Mouse (Mus musculus) ES-Bruce4 (cell line): Measurements from ENCODE around the gene Cybc1. TPM values are rescaled to one million over a fixed set of nuclear protein-coding genes. Genes with fewer than 3 reads are reported as not detected.
A peak's percentile ranks its signal among the peaks of the same experiment; 100 is the strongest.

ENCODE experiments used
- H3K27ac ChIP-seq: 2 replicates; pipeline ENCODE4 v1.5.1; 2012; ENCODE audit warnings: low read length, inconsistent platforms; ENCODE audit not compliant: insufficient read depth
- H3K27me3 ChIP-seq: 2 replicates; pipeline ENCODE4 v1.6.1; 2012; ENCODE audit warnings: mild to moderate bottlenecking, low read length, inconsistent platforms; ENCODE audit not compliant: control insufficient read depth, poor library complexity, insufficient read depth, severe bottlenecking
- H3K36me3 ChIP-seq: 2 replicates; pipeline ENCODE4 v1.6.1; 2012; ENCODE audit warnings: inconsistent platforms, mild to moderate bottlenecking, low read length, moderate library complexity; ENCODE audit not compliant: control insufficient read depth, poor library complexity, insufficient read depth, severe bottlenecking
- H3K4me1 ChIP-seq: one replicate; pipeline ENCODE4 v1.8.1; 2011; ENCODE audit warnings: low read length; ENCODE audit not compliant: control insufficient read depth, insufficient read depth
- H3K4me3 ChIP-seq: 2 replicates; pipeline ENCODE4 v1.5.1; 2011; ENCODE audit warnings: low read depth, mild to moderate bottlenecking, low read length
- H3K9ac ChIP-seq: 2 replicates; pipeline ENCODE4 v1.6.1; 2012; ENCODE audit warnings: low read depth, mild to moderate bottlenecking, inconsistent platforms; ENCODE audit not compliant: poor library complexity, severe bottlenecking
- H3K9me3 ChIP-seq: replicated peaks from 2 replicates; pipeline ENCODE4 v1.6.1; 2012; ENCODE audit warnings: mild to moderate bottlenecking, low read length, inconsistent platforms; ENCODE audit not compliant: control insufficient read depth, poor library complexity, insufficient read depth, severe bottlenecking
- CTCF ChIP-seq: IDR thresholded peaks from one replicate; pipeline ENCODE4 v1.8.1; 2011; ENCODE audit warnings: low read depth, low read length
- EP300 ChIP-seq: IDR thresholded peaks from 2 replicates; pipeline ENCODE4 v1.6.1; 2011; ENCODE audit warnings: low read depth, low read length; ENCODE audit not compliant: insufficient read depth
- POLR2A ChIP-seq: IDR thresholded peaks from one replicate; pipeline ENCODE4 v1.8.1; 2011; ENCODE audit warnings: low read length; ENCODE audit not compliant: insufficient read depth
- polyA plus RNA-seq: library from polyadenylated mRNA; stranded (reverse); fragments of >200 nt; gene quantifications from 2 replicates; pipeline ENCODE4 v1.2.4, GENCODE M21; 2011; ENCODE audit warnings: low read depth; ENCODE audit not compliant: missing spikeins, insufficient read depth, insufficient read length

Gene Cybc1
- polyA plus RNA-seq, 1 experiment: 14.7 TPM

DNA sequence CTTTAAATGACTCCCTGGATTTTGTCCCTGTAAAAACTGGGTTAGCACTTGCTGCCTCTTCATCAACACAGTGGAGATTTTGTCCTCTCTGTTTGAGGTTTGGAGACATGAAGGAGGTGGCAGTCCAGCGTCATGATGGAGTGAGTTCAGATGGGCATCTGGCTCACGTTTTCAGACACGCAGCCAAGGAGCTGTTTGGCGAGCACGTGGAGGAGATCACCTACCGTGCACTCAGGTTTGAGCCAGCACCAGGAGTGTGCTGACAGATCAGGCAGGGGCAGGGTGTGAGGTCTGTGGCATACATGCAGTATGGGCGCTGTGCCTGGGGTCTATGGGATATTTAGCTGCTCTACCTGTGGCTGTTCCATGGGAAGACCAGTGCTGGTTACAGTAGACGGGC is 21.1 kb upstream of the Cybc1 start:
- Histone ChIP-seq H3K4me1 (no peaks in the 10 kb centered on the region), H3K4me3 (no peak overlapping the region), H3K9me3 (no peaks in the 10 kb centered on the region), H3K27me3 (no peaks in the 10 kb centered on the region), H3K27ac (no peak overlapping the region), H3K9ac (no peak overlapping the region), H3K36me3 (no peaks in the 10 kb centered on the region)
- TF ChIP-seq EP300: no peak
- no peak for TF ChIP-seq CTCF
- TF ChIP-seq POLR2A: no peak

DNA sequence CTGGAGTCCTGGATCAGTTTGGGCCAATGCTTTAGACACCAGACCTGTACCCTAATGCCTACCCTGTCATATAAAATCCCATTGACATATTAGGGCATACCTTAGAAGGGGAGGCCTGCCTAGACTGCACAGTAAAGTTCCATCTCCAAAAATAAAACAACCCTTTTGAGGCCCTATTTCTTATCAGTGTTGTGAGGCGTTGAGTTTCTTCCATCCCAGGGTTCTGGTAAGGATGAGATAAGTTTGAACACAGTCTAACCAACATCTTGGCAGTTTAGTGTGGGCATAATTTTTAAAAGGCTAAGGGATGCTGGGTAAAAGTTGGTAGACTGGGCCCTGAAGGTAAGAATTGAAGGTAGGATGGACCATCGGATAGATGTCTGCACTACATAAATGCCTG is 10.5 kb upstream of the Cybc1 start:
- no peaks in the 10 kb centered on the region for H3K4me1 ChIP-seq
- no peaks in the 10 kb centered on the region for H3K9me3 ChIP-seq
- no peaks in the 10 kb centered on the region for H3K36me3 ChIP-seq
- H3K27ac ChIP-seq: no peak overlapping the region
- no peak overlapping the region for H3K9ac ChIP-seq
- TF ChIP-seq CTCF (no peak), EP300 (no peak), POLR2A (no peak)
- H3K4me3 ChIP-seq: no peak overlapping the region
- H3K27me3 ChIP-seq: no peaks in the 10 kb centered on the region

DNA sequence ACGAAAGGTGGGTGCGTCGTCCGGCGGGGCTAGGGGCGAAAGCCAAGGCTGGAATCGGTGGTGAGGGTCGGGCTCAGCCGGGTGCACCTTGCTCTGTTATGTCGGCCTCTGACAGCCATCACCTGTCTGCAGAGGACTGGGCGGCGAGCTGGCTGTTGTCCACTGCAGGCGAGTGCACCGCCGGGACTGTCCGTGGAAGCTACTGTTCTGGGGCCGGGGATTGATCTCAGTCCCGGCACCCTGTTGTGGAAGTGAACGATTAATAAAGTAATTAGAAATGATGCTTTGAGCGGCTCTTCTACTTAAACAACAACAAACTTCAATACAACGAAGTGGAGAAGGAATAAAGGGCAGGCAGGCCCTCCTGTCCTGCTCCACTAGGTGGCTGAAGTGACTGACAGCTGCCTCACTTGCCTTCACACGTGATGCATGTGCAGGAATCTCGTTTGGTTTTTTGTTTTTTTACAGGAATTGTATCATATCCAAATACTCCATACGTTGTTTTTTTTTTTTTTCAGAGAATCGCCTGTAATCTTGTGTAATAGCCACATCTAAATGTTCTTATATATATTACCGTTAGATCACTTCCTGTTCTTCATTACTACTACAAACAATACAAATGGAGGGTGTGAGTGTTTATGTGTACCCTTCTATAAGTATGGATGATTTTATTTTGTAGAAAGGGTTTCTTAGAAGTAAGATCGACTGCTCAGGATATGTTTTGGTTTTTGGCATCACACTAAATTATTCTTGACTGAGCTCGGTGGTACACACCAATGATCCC is 8.4 kb upstream of the Cybc1 start:
- Histone ChIP-seq H3K27me3 (no peaks in the 10 kb centered on the region), H3K9ac (peak overlapping the region; percentile 24), H3K9me3 (no peaks in the 10 kb centered on the region), H3K27ac (no peak overlapping the region), H3K36me3 (no peaks in the 10 kb centered on the region), H3K4me1 (no peaks in the 10 kb centered on the region), H3K4me3 (peak overlapping the region; percentile 83)
- TF ChIP-seq EP300 (no peak), POLR2A (no peak), CTCF (peak; percentile 37)

DNA sequence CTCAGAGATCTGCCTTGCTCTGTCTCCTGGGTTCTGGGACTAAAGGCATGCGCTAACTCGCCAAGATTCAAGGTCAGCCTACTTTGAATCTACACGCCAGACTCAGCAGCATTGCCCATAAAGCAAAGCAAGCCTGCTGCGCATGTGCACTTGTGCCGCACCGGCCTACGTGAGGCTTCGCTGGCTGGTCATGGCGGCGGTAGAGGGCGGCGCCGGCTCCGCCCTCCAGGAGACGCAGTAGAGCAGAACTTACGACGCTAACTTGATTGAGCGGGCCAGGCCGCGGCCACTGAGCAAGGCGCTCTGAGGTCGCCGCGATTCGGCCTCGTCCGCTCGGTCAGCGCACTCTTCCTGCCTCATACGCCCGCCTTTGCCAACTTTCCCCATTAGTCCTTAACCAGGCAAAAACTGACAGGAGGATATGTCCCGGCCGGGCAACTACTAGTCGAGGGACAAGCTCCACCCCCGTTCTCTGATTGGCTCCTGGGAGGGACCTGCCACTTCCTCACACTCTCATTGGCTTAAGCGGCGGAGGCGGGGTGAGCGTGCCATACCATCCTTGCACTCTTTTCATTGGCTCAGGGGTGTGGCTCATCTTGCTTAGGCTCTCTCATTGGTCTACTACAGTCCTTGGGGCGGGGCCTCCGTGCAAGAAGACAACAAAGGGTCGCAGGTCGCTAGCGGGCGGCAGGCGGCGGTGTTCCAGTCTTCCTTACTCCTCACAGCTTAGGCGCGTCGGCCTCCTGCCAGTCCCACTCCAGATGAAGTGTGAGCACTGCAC is 7.6 kb upstream of the Cybc1 start, which contains the start of gene Narf:
Gene Narf (plus strand): TSS at position 690 of the 781 bp plus-strand sequence.
- peak; percentile 69; the same call in 1 of the 2 replicates for TF ChIP-seq EP300
- TF ChIP-seq POLR2A: peak; percentile 67
- peak; percentile 54 for TF ChIP-seq CTCF
- Histone ChIP-seq H3K36me3 (no peaks in the 10 kb centered on the region), H3K4me1 (no peaks in the 10 kb centered on the region), H3K27ac (peak within 1 kb of the TSS; percentile 81), H3K9me3 (no peaks in the 10 kb centered on the region), H3K27me3 (no peaks in the 10 kb centered on the region), H3K9ac (peak within 1 kb of the TSS; percentile 37), H3K4me3 (peak within 1 kb of the TSS; percentile 88)

DNA sequence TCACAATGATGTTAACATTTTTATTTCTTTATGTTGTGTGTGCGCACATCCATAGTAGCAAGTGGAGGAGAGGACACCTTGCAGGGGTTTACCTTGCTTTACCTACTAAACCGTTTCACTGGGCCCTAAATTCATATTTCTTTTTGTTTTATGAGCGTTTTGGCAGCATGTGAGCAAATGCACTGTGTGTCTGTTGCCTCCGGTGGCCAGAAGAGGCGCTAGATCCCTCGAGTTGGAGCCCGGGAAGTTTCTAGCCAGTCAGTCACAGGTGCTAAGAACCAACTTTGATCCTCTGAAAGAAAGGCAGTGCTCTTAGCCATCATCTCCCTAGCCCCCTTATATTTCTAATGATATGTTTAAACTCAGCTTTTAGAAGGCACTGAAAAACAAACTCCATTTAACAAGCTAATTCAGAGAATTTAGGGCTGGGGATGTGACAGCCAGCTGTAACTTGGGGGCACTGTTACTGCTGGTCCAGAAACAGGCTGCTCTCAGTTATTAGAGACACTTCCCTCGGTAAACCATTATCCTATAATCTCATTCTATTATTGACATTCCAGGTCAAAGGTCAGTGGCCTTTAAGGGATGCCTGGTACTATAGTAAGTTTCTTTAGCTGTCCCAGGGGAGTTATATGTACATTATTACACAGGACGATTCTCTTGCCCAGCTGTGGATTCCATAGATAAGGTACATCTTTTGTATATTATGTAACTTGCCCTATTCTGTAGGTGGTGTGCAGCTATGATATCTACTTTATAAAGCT is 6.5 kb upstream of the Cybc1 start:
- Histone ChIP-seq H3K36me3 (no peaks in the 10 kb centered on the region), H3K27ac (no peak overlapping the region), H3K4me1 (no peaks in the 10 kb centered on the region), H3K27me3 (no peaks in the 10 kb centered on the region), H3K9me3 (no peaks in the 10 kb centered on the region), H3K4me3 (no peak overlapping the region), H3K9ac (peak overlapping the region; percentile 37)
- TF ChIP-seq POLR2A: no peak
- no peak for TF ChIP-seq EP300
- peak; percentile 80 for TF ChIP-seq CTCF
